Mouse (Mus musculus): ENCODE data around the gene Itm2b.
A peak's percentile ranks its signal among the peaks of the same experiment; 100 is the strongest.

Itm2b gene

GRCm38 (mm10) chr14:73398367-73398996 lies 13.4 kb upstream of the Itm2b start:
- DNase-seq (ENCODE audit: inconsistent age in 2 of 2, low spot score in 1 of 2): no peak

GRCm38 (mm10) chr14:73395750-73396149 lies 10.7 kb upstream of the Itm2b start:
- no peak for DNase-seq (ENCODE audit: inconsistent age in 2 of 2, low spot score in 1 of 2)

GRCm38 (mm10) chr14:73394263-73395006 lies 9.3 kb upstream of the Itm2b start:
- no peak for DNase-seq (ENCODE audit: inconsistent age in 2 of 2, low spot score in 1 of 2)

- DNase-seq (ENCODE audit: inconsistent age in 2 of 2, low spot score in 1 of 2): no peak
Measured at GRCm38 (mm10) chr14:73391457-73391856, 6.4 kb upstream of the Itm2b start.

GRCm38 (mm10) chr14:73390196-73390595 lies 5.1 kb upstream of the Itm2b start:
- no peak for DNase-seq (ENCODE audit: inconsistent age in 2 of 2, low spot score in 1 of 2)

GRCm38 (mm10) chr14:73389059-73389458 lies 4.0 kb upstream of the Itm2b start:
- no peak for DNase-seq (ENCODE audit: inconsistent age in 2 of 2, low spot score in 1 of 2)

GRCm38 (mm10) chr14:73388546-73388945 lies 3.5 kb upstream of the Itm2b start:
- peak; percentile 45 to 87 for DNase-seq (ENCODE audit: inconsistent age in 2 of 2, low spot score in 1 of 2)

GRCm38 (mm10) chr14:73386493-73386892 lies 1.4 kb upstream of the Itm2b start:
- DNase-seq (ENCODE audit: inconsistent age in 2 of 2, low spot score in 1 of 2): no peak

- DNase-seq (ENCODE audit: inconsistent age in 2 of 2, low spot score in 1 of 2): no peak
Measured at GRCm38 (mm10) chr14:73385720-73386374, 758 bp upstream of the Itm2b start.

- peak in 1 of 2 experiments; percentile 85 for DNase-seq (ENCODE audit: inconsistent age in 2 of 2, low spot score in 1 of 2)
Measured at GRCm38 (mm10) chr14:73384546-73384912, 560 bp downstream of the Itm2b start.

GRCm38 (mm10) chr14:73383746-73384145 lies 1.3 kb downstream of the Itm2b start:
- DNase-seq (ENCODE audit: inconsistent age in 2 of 2, low spot score in 1 of 2): peak in 1 of 2 experiments; percentile 47

GRCm38 (mm10) chr14:73382699-73383098 lies 2.4 kb downstream of the Itm2b start:
- peak; percentile 85 to 94 for DNase-seq (ENCODE audit: inconsistent age in 2 of 2, low spot score in 1 of 2)

- DNase-seq (ENCODE audit: inconsistent age in 2 of 2, low spot score in 1 of 2): peak in 1 of 2 experiments; percentile 70
Measured at GRCm38 (mm10) chr14:73381559-73381958, 3.5 kb downstream of the Itm2b start.

- no peak for DNase-seq (ENCODE audit: inconsistent age in 2 of 2, low spot score in 1 of 2)
Measured at GRCm38 (mm10) chr14:73377804-73378203, 7.3 kb downstream of the Itm2b start.

- peak in 1 of 2 experiments; percentile 41 for DNase-seq (ENCODE audit: inconsistent age in 2 of 2, low spot score in 1 of 2)
Measured at GRCm38 (mm10) chr14:73376920-73377319, 8.2 kb downstream of the Itm2b start.

- peak in 1 of 2 experiments; percentile 50 for DNase-seq (ENCODE audit: inconsistent age in 2 of 2, low spot score in 1 of 2)
Measured at GRCm38 (mm10) chr14:73375903-73376302, 9.2 kb downstream of the Itm2b start.

- no peak for DNase-seq (ENCODE audit: inconsistent age in 2 of 2, low spot score in 1 of 2)
Measured at GRCm38 (mm10) chr14:73375445-73375844, 9.6 kb downstream of the Itm2b start.

- DNase-seq (ENCODE audit: inconsistent age in 2 of 2, low spot score in 1 of 2): peak; percentile 41 to 90
Measured at GRCm38 (mm10) chr14:73374315-73374890, 10.7 kb downstream of the Itm2b start.

GRCm38 (mm10) chr14:73373606-73374005 lies 11.5 kb downstream of the Itm2b start:
- peak in 1 of 2 experiments; percentile 77 for DNase-seq (ENCODE audit: inconsistent age in 2 of 2, low spot score in 1 of 2)

- DNase-seq (ENCODE audit: inconsistent age in 2 of 2, low spot score in 1 of 2): peak in 1 of 2 experiments; percentile 58
Measured at GRCm38 (mm10) chr14:73372990-73373389, 12.1 kb downstream of the Itm2b start.

GRCm38 (mm10) chr14:73371577-73371976 lies 13.5 kb downstream of the Itm2b start:
- DNase-seq (ENCODE audit: inconsistent age in 2 of 2, low spot score in 1 of 2): peak in 1 of 2 experiments; percentile 44

Data from adrenal gland, adult (tissue).